In the genomic region with DNA sequence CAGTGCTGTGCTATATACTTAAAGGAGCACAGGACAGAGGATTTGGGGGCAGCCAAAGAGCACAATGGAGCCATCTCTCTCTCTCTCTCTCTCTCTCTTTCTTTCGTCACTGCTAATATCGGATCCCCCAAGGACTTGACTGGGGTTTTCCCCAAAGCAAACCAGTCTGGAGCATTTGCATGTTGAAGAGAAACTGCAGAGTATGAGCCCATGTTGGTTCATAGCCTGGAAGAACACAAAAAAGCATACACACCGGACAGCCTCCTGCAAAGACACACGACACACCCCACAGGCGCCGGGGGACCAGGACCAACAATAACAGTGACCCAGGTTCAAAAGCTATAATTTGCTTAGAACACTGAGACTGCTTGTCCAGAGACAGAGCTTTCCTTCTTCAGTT, we compare ENCODE assay signal across 1 mouse cellular context.
TF ChIP-seq lines count a peak whose summit lies in the region.

No protein-coding gene starts in this region.

TF ChIP-seq in CH12.LX, 34 proteins besides CTCF, POLR2A, EP300 and RAD21 (continued from another document):
- TF ChIP-seq MAFK (IDR thresholded peaks at IDR 0.05; ENCODE audit: insufficient replicate concordance, low read length) (no peak), ZC3H11A (IDR thresholded peaks at IDR 0.05; ENCODE audit: low read depth, low read length) (no peak)
